Mouse (Mus musculus): ENCODE measurements around the gene Serbp1. TPM values are rescaled to one million over a fixed set of nuclear protein-coding genes. Genes with fewer than 3 reads are reported as not detected.
"Not testable (repeated sequence)": the region's sequence is repeated elsewhere in the genome, so short reads cannot be mapped to it uniquely, and the experiment has no call there.

Gene Serbp1
- total and polyA plus RNA-seq, 2 experiments from 2014 or later = 166 to 297 TPM

DNA sequence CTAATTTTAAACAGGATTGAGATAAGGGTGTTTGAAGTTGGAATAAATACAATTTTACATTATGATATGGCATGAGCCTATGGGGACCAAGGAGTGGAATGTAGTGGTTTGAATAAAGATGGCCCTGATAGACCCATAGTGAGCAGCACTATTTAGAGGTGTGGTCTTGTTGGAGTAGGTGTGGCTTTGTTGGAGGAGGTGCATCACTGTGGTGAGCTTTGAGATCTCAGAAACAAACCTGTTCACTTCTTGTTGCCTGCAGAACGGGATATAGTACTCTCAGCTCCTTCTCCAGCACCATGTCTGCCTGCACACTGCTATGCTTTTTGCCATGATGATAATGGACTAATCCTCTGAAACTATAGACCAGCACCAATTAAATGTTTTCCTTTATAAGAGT, 20.1 kb upstream of the Serbp1 start:
- no peak overlapping the region for H3K4me3 ChIP-seq (ENCODE audit: low read depth, low read length)
- no peaks in the 10 kb centered on the region for H3K27me3 ChIP-seq (ENCODE audit: insufficient read depth, low read length)
- WGBS = 83% methylated on average over 1 of the region's 1 CpGs
- no peaks in the 10 kb centered on the region for H3K9me3 ChIP-seq (ENCODE audit: low read length)
- ATAC-seq (ENCODE audit: low FRiP score) (no peak), DNase-seq (ENCODE audit: low spot score) (no peak)
- no peak overlapping the region for H3K9ac ChIP-seq (replicated peaks; ENCODE audit: low read length, poor library complexity, severe bottlenecking)
- no peak for TF ChIP-seq CTCF (IDR thresholded peaks at IDR 0.05)
- no peaks in the 10 kb centered on the region for H3K4me1 ChIP-seq (ENCODE audit: insufficient read depth, low read length)
- H3K27ac ChIP-seq (ENCODE audit: low read depth, low read length) = no peak overlapping the region
- H3K36me3 ChIP-seq (ENCODE audit: insufficient read depth, low read length) = no peaks in the 10 kb centered on the region
- no peak overlapping the region for H3K4me2 ChIP-seq (ENCODE audit: low read depth, low read length, poor library complexity, severe bottlenecking)

DNA sequence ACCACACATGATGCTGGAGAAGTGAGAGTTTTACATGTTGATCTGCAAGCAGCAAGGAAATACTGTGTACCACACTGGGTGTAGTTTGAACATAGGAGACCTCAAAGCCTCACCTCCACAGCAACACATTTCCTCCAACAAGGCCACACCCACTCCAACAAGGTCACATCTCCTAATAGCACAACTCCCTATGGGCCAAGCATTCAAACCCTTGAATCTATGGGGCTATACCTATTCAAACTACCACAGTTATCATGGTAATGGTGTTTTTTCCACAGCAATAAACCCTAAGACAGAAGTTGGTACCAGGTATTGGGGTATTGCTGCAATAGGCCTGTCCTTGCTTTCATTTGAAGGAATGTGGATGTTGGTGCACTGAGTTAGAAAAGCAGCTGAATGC, 19.4 kb upstream of the Serbp1 start:
- Histone ChIP-seq H3K4me3 (ENCODE audit: low read depth, low read length) (no peak overlapping the region), H3K9me3 (ENCODE audit: low read length) (no peaks in the 10 kb centered on the region), H3K9ac (replicated peaks; ENCODE audit: low read length, poor library complexity, severe bottlenecking) (no peak overlapping the region), H3K27ac (ENCODE audit: low read depth, low read length) (no peak overlapping the region), H3K27me3 (ENCODE audit: insufficient read depth, low read length) (no peaks in the 10 kb centered on the region), H3K4me1 (ENCODE audit: insufficient read depth, low read length) (no peaks in the 10 kb centered on the region), H3K36me3 (ENCODE audit: insufficient read depth, low read length) (no peaks in the 10 kb centered on the region), H3K4me2 (ENCODE audit: low read depth, low read length, poor library complexity, severe bottlenecking) (no peak overlapping the region)
- TF ChIP-seq CTCF (IDR thresholded peaks at IDR 0.05) = no peak
- DNase-seq (ENCODE audit: low spot score) (no peak), ATAC-seq (ENCODE audit: low FRiP score) (no peak)

DNA sequence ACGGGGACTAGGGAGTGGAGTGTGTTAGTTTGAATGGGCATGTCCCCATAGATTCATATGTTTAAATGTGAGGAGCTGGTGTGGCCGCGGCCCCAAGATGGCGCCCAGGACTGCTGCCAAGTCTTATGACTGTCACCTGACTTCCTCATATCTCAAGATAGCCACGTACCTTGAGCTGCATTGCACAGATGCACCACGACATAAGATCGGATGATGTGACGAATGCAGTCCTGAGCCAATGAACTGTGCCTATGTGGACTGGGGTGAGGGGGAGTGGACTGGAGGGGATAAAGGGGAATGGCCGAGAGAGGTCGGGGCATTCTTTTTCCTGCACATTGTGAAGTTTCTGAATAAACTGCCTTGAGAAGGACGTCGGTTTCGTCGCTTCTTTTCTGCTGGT, 18.0 kb upstream of the Serbp1 start:
- not testable (repeated sequence) for H3K36me3 ChIP-seq (ENCODE audit: insufficient read depth, low read length); H3K9me3 ChIP-seq (ENCODE audit: low read length); DNase-seq (ENCODE audit: low spot score); H3K27ac ChIP-seq (ENCODE audit: low read depth, low read length); H3K27me3 ChIP-seq (ENCODE audit: insufficient read depth, low read length); ATAC-seq (ENCODE audit: low FRiP score); H3K4me2 ChIP-seq (ENCODE audit: low read depth, low read length, poor library complexity, severe bottlenecking); H3K9ac ChIP-seq (replicated peaks; ENCODE audit: low read length, poor library complexity, severe bottlenecking); H3K4me3 ChIP-seq (ENCODE audit: low read depth, low read length); H3K4me1 ChIP-seq (ENCODE audit: insufficient read depth, low read length)
- WGBS = 90% methylated on average over 14 of the region's 14 CpGs

DNA sequence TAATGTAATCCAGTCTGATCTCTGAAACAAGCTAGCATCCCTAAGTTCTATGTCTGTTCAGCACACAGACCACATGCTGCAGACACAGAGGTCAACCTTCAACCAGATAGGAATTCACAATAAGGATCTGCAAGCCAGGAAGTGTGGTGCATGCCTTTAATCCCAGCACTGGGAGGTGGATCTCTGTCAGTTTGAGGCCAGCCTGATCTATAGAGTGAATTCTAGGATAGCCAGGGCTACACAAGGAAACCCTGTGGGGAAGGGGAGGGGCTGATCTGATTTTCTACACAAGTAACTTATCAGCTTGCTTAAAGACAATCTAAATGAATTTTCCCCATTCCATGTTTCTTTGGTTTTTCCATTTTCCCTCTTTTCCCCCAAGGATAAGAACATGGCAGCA, 17.2 kb upstream of the Serbp1 start:
- Histone ChIP-seq H3K4me3 (ENCODE audit: low read depth, low read length) (no peak overlapping the region), H3K4me2 (ENCODE audit: low read depth, low read length, poor library complexity, severe bottlenecking) (no peak overlapping the region), H3K9me3 (ENCODE audit: low read length) (no peaks in the 10 kb centered on the region), H3K4me1 (ENCODE audit: insufficient read depth, low read length) (no peaks in the 10 kb centered on the region), H3K9ac (replicated peaks; ENCODE audit: low read length, poor library complexity, severe bottlenecking) (no peak overlapping the region), H3K27me3 (ENCODE audit: insufficient read depth, low read length) (no peaks in the 10 kb centered on the region), H3K27ac (ENCODE audit: low read depth, low read length) (no peak overlapping the region), H3K36me3 (ENCODE audit: insufficient read depth, low read length) (no peaks in the 10 kb centered on the region)
- DNase-seq (ENCODE audit: low spot score) = no peak
- TF ChIP-seq CTCF (IDR thresholded peaks at IDR 0.05) = no peak
- ATAC-seq (ENCODE audit: low FRiP score) = no peak

DNA sequence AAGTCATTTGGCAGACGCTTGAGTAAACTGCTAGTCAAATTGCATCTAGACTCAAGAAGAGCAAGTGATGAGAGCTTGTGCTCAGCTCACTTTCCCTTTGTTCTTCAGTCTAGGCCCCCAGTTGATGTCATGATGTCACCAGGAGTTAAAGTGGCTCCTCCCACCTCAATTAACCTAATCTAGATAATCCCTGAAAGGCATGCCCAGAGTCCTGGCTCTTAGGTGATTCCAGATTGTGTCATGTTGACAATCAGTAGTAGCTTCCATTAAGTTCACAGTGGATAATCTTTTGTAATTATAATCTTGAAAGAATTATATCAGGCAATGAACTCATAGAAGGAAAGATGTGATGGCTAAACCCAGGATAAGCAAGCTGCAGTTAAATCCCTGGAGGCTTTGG, 14.9 kb upstream of the Serbp1 start:
- no peak for TF ChIP-seq CTCF (IDR thresholded peaks at IDR 0.05)
- 95% methylated on average over 1 of the region's 1 CpGs for WGBS

DNA sequence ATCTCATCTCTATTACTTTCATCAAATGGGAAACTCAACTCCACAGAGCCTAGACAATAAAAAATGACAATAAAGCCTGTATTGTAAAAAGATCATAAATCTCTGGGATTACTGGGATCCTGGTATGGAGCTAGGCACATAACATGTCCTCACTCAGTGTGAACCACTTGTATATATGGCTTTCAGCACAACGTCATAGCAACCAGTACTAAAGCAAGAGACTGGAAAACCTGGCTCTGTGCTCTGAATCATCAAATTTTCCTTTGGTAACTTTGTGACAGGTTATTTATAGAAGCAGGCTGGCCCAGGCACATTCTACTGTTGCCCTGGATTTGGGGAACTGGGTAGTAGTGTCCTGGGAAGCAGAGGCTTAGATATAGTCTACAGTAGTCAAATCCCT, 14.5 kb upstream of the Serbp1 start:
- no peak for ATAC-seq (ENCODE audit: low FRiP score)

More for the DNA sequence above, 14.9 kb upstream of the Serbp1 start:
- Histone ChIP-seq H3K4me3 (ENCODE audit: low read depth, low read length) (no peak overlapping the region), H3K4me1 (ENCODE audit: insufficient read depth, low read length) (no peaks in the 10 kb centered on the region), H3K27me3 (ENCODE audit: insufficient read depth, low read length) (no peaks in the 10 kb centered on the region), H3K27ac (ENCODE audit: low read depth, low read length) (no peak overlapping the region), H3K9ac (replicated peaks; ENCODE audit: low read length, poor library complexity, severe bottlenecking) (no peak overlapping the region), H3K36me3 (ENCODE audit: insufficient read depth, low read length) (no peaks in the 10 kb centered on the region), H3K9me3 (ENCODE audit: low read length) (no peaks in the 10 kb centered on the region), H3K4me2 (ENCODE audit: low read depth, low read length, poor library complexity, severe bottlenecking) (no peak overlapping the region)
- DNase-seq (ENCODE audit: low spot score) = no peak
- no peak for ATAC-seq (ENCODE audit: low FRiP score)

DNA sequence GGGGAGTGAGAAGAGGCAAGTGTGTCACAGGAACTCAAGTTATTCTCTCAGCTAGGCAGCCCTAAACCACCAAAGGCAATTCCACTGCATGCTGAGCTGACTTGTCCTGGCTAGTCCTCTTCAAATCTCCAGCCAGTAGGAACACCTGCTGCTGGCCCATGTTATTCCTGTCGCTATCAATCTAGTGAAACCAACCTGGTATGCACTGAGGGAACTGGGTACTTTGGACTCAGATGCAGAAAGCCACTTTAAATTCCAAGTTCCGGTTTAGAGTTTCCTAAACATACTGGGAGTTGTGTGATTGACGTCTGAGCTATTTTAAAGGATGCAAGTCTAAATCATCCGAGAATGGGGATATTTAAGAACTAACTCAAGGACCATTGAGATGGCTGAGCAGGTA, 11.7 kb upstream of the Serbp1 start:
- Histone ChIP-seq H3K4me2 (ENCODE audit: low read depth, low read length, poor library complexity, severe bottlenecking) (no peak overlapping the region), H3K36me3 (ENCODE audit: insufficient read depth, low read length) (no peaks in the 10 kb centered on the region), H3K4me3 (ENCODE audit: low read depth, low read length) (no peak overlapping the region), H3K4me1 (ENCODE audit: insufficient read depth, low read length) (no peaks in the 10 kb centered on the region), H3K27me3 (ENCODE audit: insufficient read depth, low read length) (no peaks in the 10 kb centered on the region), H3K9me3 (ENCODE audit: low read length) (no peaks in the 10 kb centered on the region), H3K27ac (ENCODE audit: low read depth, low read length) (no peak overlapping the region), H3K9ac (replicated peaks; ENCODE audit: low read length, poor library complexity, severe bottlenecking) (no peak overlapping the region)
- DNase-seq (ENCODE audit: low spot score) (no peak), ATAC-seq (ENCODE audit: low FRiP score) (no peak)
- no peak for TF ChIP-seq CTCF (IDR thresholded peaks at IDR 0.05)
- WGBS = 77% methylated on average over 4 of the region's 4 CpGs

More for the DNA sequence above, 14.5 kb upstream of the Serbp1 start:
- no peak overlapping the region for H3K9ac ChIP-seq (replicated peaks; ENCODE audit: low read length, poor library complexity, severe bottlenecking)
- H3K9me3 ChIP-seq (ENCODE audit: low read length) = no peaks in the 10 kb centered on the region
- DNase-seq (ENCODE audit: low spot score) = no peak
- H3K36me3 ChIP-seq (ENCODE audit: insufficient read depth, low read length) = no peaks in the 10 kb centered on the region
- H3K4me3 ChIP-seq (ENCODE audit: low read depth, low read length) = no peak overlapping the region
- no peak overlapping the region for H3K4me2 ChIP-seq (ENCODE audit: low read depth, low read length, poor library complexity, severe bottlenecking)
- WGBS = 65% methylated on average over 1 of the region's 1 CpGs
- H3K27me3 ChIP-seq (ENCODE audit: insufficient read depth, low read length) = no peaks in the 10 kb centered on the region
- no peak overlapping the region for H3K27ac ChIP-seq (ENCODE audit: low read depth, low read length)
- no peak for TF ChIP-seq CTCF (IDR thresholded peaks at IDR 0.05)
- H3K4me1 ChIP-seq (ENCODE audit: insufficient read depth, low read length) = no peaks in the 10 kb centered on the region
